Mouse (Mus musculus) yolk sac, embryonic 10.5 days (tissue): ENCODE measurements around the gene Smtnl2.

Experiments
- DNase-seq: peaks from one replicate; pipeline ENCODE4 v3.0.0-alpha.2; 2017; ENCODE audit warnings: low spot score

Smtnl2 gene

DNA sequence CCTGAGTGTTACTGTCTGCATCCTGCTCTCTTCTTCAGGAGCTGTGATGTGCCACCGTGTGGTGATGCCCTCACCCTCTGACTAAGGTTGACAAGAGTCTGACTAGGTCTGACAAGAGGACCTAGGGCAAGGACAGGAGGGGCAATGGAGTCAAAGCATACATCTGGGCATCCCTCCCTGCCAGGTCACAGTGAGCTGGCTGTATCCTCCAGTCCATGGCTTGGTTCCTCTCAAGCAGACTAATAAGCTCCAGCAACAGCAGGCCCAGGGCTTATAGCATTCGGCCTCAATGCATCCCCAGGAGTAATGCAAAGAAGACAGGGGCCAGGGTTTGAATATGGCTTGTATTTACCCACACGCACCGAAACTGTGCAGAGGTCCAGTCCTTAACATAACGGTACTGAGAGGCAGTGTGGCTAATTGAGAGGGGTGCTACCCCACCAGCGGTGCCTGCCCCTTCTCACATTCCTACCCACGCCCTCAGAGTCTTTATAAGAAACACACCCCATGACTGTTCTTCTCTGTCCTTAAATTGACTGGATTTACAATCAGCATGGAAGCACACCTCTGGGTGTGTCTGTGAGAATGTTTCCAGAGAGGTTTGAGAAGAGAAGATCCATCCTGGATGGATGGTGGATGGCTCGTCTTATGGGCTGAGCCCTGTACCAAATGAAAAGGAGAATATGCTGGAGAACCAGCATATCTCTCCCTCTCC lies 13.5 kb downstream of the Smtnl2 start:
- no peak for DNase-seq

- no peak for DNase-seq
Observed at GRCm38 (mm10) chr11:72397072-72397471, 14.4 kb downstream of the Smtnl2 start.

DNA sequence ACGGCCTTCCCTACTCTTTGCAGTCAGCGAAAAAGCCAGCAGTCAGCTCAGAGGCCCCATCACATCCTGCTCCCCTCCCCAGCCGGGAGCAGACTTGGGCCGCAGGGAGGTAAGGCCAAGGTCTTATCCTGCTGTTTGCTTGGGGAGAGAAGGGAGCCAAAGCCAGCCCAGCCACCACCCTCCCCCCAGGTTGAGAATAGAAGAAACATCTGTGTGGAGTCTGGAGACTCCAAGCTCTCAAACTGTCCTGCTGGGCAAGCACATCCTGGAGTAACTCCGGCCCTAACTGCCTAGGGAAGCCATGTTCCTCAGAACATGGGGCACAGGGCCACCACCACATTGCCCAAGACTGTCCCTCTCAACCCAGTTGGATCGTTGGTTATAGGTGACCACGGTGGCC lies 14.9 kb downstream of the Smtnl2 start:
- no peak for DNase-seq

DNA sequence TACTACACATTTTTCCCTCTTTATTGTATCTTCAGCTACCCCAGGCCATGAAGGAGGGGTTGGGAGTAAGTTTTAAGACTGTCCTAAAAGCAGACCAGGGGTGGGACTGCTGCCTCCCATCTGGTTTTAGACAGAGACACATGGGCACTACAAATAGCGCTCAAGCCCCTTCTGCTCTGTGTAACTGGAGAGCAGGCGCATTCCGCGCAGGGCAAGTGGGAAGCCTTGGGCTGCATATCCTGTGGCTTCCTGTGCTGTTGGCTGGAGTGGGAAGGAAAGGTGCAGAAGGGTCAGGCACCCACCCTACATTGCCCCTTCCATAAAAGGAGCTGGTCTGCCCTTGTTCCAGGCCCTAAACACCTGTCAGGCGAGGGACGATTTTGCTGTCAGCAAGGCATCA lies 15.9 kb downstream of the Smtnl2 start:
- DNase-seq, result no peak

- no peak for DNase-seq
Observed at GRCm38 (mm10) chr11:72394694-72395093, 16.8 kb downstream of the Smtnl2 start.

- DNase-seq, result no peak
Observed at GRCm38 (mm10) chr11:72393669-72394068, 17.8 kb downstream of the Smtnl2 start.

DNA sequence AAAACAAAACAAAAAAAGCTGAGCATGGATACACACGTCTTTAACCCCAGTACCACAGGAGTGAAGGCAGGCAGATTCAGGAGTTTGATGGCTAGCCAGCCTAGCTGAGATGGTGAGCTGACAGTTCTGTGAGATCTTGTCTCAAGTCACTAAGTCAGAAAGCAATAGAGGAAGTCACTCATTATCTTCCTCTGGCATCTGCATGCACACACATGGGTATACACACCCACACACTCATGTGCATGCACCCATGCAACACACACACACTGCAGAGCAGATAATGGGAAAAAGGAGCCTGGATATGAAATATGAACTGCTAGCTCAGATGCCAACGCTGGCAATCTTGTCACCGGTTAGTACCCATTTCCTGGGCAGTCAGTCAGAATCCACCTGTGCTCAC lies 18.3 kb downstream of the Smtnl2 start:
- DNase-seq, result no peak

GRCm38 (mm10) chr11:72391181-72391580 lies 20.3 kb downstream of the Smtnl2 start:
- DNase-seq, result no peak

DNA sequence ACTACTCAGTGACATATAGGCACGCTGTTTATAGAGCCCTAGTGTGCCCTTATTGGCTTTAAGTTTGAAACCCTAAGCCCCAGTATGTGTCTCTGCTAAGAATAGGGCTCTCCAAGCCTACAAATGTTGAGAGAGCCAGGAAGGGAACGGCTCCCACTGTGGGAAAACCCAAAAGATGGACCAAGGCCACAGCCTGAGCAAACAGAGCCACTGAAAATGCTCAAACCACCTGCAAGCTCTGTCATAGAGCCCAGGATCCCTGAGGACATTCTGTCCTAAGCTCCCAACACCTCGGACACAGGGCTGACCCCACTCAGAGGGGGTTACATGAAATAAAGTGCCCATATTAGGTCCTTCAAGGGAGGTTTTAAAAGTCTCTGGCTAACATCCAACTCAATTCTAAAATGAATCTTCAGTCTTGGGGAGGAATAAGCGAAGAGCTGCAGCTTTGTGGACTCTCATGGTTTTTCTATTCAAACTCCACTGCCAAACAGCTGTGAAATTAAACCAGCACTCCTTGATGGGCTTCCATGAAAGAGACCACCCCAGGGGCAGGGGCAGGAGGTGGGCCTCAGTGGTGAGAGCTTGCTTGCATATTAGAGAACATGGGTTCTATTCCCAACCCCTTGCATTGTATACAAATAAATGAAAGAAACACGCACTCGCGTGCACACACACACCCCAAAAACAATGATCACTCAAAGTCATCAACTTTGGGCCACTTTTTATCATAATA lies 21.9 kb downstream of the Smtnl2 start:
- no peak for DNase-seq

- no peak for DNase-seq
Observed at GRCm38 (mm10) chr11:72388113-72388529, 23.4 kb downstream of the Smtnl2 start.

DNA sequence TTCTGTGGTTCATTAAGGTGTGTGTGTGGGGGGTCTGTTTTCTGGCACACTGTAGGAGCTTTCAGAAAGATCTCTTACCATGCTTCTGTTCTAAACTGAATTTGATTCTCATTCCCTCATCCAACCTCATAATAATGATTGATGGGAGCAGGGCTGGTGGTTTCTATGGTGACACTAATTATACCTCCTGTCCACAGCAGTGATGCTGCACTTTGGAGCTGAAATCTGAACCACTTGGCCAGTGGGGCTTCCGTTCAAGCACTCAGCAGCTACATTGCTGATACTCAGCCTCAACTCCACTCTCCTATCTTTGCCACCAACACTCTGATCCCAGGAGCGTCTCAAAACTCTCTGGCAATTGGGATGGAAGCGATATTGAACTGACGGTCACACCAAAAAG lies 32.2 kb downstream of the Smtnl2 start:
- no peak for DNase-seq

DNA sequence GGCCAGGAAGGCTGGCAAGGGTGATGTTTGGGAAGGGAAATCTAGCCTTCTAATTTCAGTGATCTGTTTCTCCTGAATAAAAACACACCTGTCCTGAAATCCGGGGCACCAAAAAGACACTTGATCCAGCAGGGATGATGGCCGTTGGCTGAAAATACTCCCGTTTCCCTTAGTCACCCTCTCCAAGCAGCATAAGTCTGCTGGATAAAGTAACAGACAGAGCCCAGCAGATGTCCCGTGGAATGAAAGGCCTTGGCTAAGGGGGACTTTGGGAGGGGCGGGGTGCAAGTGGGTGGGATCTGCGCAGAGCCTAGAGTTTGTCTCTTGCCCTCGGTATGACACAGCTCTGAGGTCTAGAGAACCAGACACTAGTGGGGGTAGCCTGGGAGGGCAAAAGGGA lies 33.3 kb downstream of the Smtnl2 start:
- no peak for DNase-seq

- DNase-seq, result no peak
Observed at GRCm38 (mm10) chr11:72376562-72376961, 35.0 kb downstream of the Smtnl2 start.

- DNase-seq, result no peak
Observed at GRCm38 (mm10) chr11:72369904-72370672, 41.4 kb downstream of the Smtnl2 start.

DNA sequence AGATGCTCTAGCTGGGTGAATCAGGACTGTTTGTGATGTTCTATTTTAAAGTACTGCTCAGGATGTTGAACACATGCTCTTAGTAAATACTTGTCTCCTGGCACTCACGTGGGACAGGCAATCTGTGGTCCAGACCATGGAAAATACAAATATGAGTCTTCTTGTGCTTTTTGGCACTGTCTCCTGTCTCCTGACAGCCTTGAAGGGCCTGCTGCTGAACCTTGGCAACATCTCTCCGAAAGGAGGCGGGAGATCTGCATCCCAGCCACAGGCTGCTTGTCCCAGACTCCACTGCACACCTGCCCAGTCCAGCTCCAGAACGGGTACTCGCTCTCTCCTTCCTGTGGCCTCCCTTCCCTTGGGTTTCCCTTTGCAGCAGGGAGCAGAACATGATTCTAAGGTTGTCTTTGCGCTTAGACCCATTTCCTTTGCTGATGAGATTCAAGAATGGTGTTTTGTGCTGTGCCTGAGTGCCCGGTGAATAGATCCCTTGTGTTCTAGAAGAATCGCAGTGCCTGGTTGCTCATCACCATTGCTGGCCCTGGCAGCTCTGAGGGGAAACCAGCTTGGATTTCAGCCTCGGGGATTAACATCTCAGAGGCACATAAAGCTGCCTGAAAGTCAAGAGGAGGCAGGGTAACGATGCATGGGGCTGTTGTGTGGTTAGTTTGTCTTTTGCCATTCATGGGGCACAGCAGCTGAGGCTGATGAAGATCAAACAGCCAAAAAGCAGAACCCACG lies 43.4 kb downstream of the Smtnl2 start:
- DNase-seq, result no peak

DNA sequence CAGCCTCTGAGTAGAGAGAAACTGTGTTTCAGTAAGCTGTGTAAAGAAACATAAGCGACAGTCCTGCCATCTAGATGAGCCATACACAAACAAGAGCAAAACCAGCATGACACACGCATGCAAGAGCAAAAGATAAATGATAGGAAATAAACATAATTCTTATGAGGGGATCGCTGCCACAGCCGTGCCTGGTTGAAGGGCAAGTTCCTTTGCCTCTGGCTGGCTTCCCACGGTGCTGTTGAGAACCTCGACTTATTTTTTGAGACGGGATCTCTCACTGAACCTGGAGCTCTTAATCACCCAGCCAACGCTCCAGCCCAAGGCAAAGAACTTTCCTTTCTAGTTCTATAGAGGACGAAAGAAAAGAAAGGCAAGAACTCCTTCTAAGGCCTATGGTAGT lies 45.4 kb downstream of the Smtnl2 start:
- no peak for DNase-seq

DNA sequence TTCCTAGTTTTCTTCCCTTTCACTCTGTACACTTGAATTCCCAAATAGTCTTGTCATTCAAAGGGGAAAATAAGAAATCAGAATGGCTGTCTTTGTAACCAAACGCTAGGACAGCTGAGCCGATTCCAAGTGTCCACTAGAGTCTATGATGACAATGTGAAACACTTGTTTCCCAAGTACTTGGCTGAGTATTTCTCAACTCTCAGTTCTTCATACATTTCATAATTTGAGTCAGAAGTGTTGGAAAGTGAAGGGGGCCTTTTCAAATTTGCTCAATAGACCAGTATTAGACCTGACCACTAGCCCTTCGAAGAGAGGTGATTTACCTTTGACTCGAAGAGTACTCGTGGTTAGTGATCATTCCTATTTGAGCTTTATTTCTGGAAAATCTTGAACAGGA lies 47.0 kb downstream of the Smtnl2 start:
- no peak for DNase-seq

GRCm38 (mm10) chr11:72363523-72364240 lies 47.8 kb downstream of the Smtnl2 start:
- DNase-seq, result no peak

DNA sequence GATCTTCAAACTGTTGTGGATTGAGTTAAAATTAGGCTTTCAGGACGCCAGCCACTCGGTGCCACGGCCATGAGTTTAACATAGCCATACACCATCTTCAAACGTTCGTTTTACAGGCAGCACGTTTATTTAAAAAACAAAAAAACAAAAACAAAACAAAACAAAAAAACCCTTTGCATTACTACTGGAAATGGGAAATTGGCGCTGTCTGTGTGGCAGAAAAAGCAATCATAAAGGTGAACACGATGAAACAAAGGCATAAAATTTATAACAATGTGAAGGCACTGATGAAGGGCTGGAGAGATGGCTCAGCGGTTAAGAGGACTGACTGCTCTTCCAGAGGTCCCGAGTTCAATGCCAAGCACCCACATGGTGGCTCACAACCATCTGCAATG lies 49.2 kb downstream of the Smtnl2 start, which contains the start of gene Tekt1:
TSS of gene Tekt1 (minus strand) at position 96 of the 395 bp plus-strand sequence.
- DNase-seq, result no peak

DNA sequence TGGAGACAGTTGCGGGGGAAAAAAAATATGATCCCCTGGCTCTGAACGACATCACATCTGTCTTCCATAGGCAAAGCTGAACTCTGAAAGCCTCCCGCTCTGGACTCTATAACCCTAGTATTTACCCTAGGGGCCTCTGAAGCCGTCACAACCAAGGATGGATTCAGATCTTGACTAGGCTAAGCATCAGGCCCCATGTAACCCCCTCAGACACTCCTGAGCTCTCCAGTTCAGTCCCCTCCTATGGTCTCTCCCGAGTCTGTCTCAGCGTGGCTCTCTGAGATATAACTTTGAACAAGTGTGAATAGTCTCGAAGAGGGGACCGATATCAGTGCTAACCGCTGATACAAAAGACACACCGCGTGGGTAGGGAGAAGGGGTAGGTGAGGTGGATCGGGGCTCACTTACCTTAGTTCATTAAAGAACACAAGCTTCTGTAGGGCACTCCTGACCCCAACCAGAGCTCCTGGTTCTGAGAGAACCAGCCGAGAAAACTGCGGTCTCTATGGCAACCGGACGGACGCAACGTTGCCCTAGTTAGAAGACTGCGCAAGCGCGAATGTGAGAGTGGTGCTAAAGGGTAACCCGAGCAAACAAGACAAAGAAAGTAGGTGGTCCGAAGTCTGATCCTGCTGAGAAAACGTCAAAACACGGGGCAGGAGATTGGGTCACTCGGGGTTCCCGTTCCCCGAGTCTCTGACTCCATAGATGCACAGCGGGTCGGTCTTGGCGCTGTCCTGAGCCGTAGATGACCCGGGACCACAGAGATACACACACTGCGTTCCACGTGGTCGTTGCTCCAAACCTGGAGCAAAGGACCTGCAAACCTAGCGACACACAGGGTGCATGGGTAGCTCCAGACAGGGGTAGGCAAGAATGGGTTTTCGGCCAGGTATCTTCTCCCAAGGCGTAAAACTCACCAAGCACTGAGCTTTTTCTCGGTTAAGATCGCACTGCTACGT lies 49.8 kb downstream of the Smtnl2 start:
- DNase-seq, result peak; percentile 77
